Mouse (Mus musculus) common myeloid progenitor, adult 5-6 weeks (primary cell): ENCODE results near the gene Upb1. TPM values are rescaled to one million over a fixed set of nuclear protein-coding genes. Genes with fewer than 3 reads are reported as not detected.

Source experiments
- ATAC-seq: replicated peaks from 2 replicates; pipeline ENCODE4 v1.8.0; 2016; ENCODE audit warnings: low read depth, mild to moderate bottlenecking, moderate TSS enrichment, inconsistent platforms; ENCODE audit not compliant: poor library complexity, severe bottlenecking
- total RNA-seq: library from RNA; stranded (forward); fragments of 200-1000, 187-1606 nt; gene quantifications from 2 replicates; pipeline ENCODE4 v1.2.3, GENCODE M21; 2017

Upb1 gene
- total RNA-seq, 1 experiment from 2014 or later = 0.27 TPM

DNA sequence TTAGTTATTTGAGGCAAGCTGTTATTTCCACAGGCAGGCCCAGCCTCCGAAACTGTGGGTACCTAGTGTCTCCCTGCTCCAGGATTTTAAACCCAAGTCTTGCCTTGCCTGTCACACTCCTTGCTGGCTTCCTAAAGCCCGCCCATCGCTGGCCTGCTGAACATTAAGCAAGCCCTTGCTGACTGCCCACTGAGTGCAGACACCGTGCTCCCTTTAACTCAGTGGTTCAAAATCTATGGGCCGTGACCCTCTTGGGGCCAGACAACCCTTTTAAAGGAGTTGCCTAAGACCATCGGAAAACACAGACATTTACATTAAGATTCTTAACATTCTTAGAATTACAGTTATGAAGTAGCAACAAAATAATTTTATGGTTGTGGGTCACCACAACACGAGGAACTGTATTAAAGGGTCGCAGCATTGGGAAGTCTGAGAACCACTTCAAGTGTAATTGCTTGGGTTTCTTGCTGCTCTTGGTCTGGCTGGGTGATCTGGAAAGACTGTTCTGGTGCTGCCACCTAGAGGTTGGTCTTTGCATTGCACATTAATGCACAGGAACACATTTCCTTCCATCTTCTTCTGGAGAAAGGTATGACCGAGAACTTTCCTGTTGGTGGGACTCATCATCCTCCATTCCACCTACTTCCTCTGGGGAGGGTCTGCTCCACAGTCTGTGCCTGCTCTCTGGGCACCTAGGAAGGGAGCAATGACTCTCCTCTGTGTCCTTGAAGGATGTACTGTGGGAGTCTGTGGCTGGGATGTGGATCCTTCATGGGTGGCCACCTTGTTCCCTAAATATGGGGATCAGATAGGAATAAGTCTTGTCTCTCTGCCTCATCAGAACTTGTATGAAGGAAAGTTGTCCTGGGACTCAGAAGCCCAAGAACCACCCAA, 85.4 kb downstream of the Upb1 start:
- ATAC-seq = peak; percentile 64

DNA sequence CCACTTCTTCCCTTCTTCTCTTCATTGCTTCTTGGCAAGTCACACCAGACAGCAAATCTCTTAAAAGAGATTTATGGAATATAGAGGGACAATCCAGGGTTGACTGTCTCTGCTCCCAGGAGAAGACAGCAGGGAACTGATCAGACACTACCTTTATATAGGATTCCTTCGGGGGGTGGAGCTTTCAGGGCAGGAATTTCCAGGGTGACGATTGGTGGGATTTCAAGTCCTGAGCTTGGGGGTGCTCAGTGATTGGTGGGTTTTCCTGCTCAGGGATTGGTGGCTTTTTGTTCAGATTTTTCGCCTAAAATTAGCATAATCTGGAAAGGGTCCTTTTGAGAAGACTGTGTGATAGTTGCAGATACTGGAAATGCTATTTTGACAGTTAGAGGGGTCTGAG, 86.2 kb downstream of the Upb1 start:
- no peak for ATAC-seq

DNA sequence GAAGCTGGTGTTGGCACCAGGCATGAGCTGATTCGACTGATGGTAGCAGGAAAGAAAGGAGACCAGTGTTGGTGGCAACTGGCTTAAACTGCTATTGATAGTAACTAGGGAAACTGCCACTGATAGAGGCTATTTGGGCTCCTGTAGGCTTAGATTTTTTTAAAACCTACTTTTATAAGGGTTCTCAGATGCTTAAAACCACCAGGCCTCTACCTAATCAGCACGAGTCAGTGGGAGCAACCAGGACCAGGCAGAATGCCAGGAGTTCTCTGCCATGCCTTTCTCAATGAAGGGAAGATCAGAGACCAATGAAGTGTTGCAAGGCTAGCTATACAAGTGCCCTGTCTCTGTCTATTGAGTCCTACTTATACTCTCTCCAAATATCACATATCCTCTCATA, 88.6 kb downstream of the Upb1 start:
- peak; percentile 34 for ATAC-seq

DNA sequence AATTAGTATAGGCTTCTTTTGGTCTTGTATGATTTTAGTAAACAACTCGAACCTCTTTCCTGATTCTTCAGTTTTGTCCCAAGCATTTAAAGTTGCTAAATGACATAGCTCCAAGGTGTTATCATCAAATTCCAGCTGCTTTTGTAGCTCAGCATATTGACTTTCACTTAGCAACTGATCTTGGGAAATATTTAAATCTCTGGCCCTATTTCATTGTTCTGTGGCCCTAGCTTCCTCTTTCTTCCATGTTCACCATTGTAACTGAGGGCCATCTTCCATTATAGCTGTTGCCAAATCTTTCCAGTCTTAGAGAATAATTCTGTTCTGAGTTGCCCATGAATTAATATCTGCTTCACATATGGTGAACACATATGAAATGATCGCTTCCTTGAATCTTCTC, 89.8 kb downstream of the Upb1 start:
- ATAC-seq = no peak

Other genes with a start within 250 kb of the Upb1 start
- gene Specc1l, start 189.0 kb upstream of the Upb1 start, total RNA-seq = 51.6 and 62.9 TPM in 2 replicates
- 4.4 and 6.2 TPM in 2 replicates for gene Adora2a, start 84.2 kb upstream of the Upb1 start, total RNA-seq
- gene Snrpd3, start 116.4 kb downstream of the Upb1 start, total RNA-seq = 82.7 and 123 TPM in 2 replicates
- 11.5 and 13.3 TPM in 2 replicates for gene Gucd1, start 116.9 kb downstream of the Upb1 start, total RNA-seq
- not detected in 2 replicates for gene Lrrc75b, start 159.2 kb downstream of the Upb1 start, total RNA-seq
- gene Ggt1, start 160.5 kb downstream of the Upb1 start, total RNA-seq = 0.23 TPM in 1 of 2 replicates, not detected in the other
- 4.6 and 7.8 TPM in 2 replicates for gene Ggt5, start 188.2 kb downstream of the Upb1 start, total RNA-seq
- gene Susd2, start 242.9 kb downstream of the Upb1 start, total RNA-seq = 0.59 TPM in 1 of 2 replicates, not detected in the other